Mouse (Mus musculus) retina, postnatal 7 days (tissue): ENCODE measurements at regions not wholly inside any gene's neighbourhood (a gene's known extent, or its start where the extent isn't known, plus 50 kb on each side); places are given as distances from the start of the nearest gene placed in this dataset.

Experiments
- DNase-seq: peaks from one replicate; pipeline ENCODE4 v3.0.0-alpha.2; 2012; ENCODE audit warnings: low read depth, low spot score

DNA sequence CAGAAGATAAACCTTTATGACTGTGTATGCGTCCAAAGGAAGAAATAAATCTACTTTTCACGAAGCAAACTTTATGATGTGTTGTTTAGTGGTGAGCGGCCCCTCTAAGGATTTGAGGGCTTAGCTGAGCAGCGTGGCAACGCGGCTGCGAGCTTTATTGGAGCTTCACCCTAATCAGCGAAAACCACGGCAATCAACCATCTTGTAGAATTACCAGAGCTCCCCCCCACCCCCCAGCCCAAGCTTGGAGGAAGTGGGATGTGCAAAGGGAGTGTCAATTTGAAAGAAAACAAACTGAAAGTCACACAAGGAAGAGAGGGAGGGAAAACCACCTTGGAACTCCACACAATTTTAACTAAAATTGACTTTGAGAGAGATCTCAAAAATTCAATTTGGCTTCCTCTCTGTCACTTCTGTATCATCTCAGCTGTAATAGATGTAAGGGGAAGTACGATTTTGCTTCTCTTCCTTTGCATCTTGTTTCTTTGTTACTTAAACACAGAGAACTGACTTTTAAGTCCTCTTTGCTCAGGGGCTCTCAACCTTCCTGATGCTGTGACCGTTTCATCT lies 229.1 kb upstream of the Satb1 start:
- no peak for DNase-seq

DNA sequence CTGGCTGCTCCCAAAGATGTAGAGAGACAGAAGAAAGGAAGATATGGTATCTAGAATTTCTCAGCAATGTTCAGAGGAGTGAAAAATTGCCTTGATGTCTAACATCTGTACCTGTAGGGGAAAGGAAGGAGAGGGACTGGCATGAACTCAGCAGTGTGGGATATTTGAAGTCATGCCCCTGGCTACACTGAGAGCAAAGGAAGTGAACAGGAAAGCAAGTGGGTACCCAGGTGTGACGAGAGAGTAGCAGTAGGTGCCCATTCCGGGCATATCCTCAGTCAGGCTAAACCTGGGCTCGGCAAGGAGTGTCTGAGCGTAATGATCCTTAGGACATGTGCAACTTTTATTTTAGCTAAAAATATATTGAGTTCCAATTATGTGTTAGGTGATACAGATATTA lies 203.4 kb upstream of the Satb1 start:
- no peak for DNase-seq

DNA sequence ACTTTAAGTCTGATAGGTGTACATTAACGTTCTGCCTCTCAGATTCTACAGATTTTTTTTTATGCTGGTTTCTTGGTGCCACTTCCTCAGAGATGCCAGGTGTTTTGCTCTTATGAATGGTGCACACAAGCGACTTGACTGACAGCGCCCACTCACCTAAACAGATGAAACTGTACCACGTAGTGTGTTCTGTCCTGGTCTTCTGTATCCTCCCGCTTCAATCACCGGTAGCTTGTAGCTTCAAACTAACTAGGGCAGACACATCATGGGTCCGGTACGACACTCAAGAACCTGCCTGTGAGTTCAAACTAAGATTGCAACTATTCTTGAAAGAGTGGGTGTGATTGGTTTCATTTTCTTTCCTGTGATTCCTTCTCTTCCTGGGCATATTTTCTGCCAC lies 198.0 kb upstream of the Satb1 start:
- no peak for DNase-seq

DNA sequence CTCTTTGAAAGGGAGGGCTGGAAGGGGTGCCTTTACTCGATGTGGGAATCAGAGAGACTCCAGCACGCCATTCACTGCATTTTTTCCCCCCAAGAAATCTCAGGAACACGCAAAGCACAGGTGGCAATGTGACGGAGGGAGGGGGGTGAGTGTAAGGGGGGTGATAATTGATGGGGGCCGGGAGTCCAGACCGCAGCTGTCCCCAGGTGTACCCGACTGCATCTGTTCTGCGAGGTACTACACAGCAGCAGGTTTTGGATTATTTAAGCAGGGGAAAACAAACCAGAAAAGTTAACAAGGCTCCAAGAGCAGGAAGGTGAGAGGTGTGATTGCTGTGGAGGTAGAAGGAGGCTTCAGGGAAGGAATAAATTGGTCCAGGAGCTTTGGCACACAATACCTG lies 153.8 kb upstream of the Satb1 start:
- DNase-seq, result no peak

DNA sequence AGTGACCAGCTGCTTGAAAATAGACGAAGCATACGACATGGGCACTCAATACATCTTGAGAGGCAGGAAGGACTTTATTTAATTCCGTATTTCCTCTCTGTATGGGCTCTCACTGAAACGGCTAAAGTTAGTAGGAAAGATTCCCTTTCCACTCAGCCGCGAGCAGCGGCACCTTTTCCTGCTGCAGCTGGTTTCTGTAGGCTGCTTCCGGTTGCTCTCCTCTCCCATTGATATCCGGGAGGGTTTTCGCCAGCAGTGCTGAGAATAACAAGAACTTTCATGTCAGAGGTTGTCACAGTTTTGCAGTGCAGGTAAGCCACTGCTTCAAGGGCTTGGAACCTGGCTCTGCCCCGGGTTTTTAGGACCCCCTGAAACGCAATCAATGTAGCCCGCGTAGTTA lies 153.1 kb upstream of the Satb1 start:
- DNase-seq, result no peak

DNA sequence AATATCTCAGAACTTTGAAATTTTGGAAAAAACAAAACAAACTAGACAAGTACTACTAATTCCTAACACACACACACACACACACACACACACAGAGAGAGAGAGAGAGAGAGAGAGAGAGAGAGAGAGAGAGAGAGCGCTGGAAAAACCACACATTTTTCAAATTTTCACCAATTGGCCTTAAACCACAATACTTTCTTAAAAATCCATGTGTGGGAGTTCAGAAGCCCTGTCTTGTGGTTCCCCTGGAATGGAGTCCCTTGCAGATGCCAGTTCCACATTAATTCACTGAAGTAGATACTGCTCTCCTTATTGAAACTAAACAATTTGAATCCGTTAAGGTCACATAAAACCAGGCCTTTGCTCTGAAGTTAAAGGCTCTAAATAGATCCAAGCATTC lies 146.0 kb upstream of the Satb1 start:
- no peak for DNase-seq

DNA sequence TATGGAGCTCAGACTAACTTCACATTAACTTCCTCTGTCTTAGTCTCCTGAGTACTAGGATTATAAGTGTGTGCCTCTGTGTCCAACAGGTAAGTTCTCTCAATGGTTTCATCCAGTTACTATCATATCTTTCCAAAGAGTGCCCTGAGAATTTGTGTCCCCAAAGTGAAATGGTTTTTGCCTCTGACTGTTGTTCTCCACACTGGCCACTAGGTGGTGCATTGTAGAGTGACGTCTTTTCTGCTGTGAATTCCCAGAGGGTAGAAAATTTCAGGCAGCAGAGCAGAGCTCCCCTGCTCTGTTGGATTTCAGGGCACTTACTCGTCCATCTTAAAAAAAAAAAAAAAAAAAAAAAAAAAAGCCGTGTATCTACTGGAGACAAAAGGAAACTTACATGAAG lies 138.4 kb upstream of the Satb1 start:
- no peak for DNase-seq

DNA sequence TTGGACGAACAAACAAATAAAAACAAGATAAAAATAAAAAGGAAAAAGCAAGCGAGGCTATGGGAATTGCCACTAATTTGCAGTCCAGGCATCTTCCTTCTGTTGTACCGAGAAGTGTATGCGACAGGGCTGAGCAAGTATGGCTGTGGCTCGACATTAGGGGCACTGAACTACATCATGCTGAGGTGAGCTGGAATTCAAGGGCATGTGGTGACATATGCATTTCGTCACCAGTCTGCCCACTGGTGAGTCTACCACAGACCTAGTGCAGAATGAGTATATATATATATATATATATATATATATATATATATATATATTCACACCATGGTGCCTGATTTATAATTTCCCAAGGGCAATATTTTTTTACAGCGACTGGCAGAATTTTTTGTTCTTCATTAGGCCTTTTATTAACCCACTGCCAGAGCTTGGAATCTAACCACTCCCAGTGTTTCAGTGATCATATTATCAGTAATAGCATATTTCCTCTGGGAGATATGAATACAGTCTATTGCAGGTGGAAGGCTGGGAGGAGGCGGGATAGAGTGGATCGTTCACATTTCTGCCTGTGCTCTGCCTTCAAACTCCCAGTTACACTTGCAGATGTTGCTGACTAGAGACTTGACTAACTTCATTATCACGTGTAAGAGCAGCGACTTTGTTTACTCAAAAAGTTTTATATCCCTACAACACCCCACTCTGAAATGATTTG lies 133.6 kb upstream of the Satb1 start:
- DNase-seq, result no peak

DNA sequence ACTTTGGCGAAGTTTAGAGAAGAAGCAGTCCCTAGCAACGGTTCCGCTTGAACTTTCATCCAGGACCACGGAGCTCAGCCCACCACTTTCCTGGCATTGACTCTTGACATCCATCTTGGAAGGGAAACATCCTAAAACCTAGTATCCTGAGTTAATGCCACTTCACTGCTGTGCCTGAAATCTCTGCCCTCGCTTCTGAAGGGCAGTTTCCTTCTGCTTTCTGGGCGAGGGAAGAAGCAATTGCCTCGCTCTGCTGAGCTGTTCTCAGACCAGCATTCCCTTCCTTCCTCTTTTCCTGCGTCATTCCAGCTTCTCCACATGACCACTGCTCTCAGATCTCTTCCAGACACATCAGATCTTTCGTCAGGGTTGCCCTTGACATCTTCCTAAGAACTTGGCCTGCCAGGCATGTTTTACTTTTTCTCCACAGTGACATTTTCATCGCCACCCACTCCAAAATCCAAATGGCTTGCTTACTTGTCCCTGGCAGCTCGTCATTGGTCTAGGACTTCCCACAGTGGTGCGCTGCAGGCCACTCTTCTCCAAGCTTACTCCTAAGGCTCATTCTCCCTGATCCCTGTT lies 129.5 kb upstream of the Satb1 start:
- DNase-seq, result no peak

DNA sequence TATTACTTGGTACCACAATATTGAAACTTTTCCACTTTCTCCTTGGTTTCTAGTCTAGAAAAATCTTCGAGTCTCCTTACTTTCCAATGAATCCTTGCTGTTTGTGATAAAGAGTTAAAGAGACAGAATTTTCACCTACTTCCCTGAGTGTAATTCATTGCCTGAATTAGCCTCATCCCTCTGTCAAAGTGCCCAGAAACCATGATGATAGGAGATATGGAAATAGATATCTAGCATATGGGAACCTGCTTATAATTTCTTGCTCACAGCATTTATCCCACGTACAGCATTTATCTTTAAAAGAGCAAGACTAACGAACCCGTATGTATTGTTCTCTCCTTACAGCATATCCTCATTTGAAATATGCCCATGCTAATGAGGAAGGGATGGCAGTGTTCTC lies 128.2 kb upstream of the Satb1 start:
- no peak for DNase-seq

DNA sequence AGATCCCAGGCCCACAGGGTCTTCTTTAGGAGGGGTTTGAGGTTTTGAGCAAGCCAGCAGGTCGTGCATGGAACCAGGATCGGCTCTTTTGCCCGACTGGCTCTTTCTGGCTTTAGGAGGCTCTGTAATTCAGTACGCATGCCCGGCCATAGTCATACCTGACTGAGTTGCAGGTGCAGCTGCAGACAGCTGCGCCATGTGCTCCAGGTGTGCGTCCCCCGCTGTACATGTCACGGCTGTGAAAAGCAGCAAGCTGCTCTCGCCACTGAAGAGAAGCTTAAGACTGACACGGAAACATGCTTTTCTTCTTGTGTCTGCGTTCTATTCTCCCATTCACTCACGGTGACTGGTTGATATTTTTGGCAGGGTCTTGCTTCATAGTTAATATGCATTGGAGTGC lies 123.2 kb upstream of the Satb1 start:
- DNase-seq, result no peak

DNA sequence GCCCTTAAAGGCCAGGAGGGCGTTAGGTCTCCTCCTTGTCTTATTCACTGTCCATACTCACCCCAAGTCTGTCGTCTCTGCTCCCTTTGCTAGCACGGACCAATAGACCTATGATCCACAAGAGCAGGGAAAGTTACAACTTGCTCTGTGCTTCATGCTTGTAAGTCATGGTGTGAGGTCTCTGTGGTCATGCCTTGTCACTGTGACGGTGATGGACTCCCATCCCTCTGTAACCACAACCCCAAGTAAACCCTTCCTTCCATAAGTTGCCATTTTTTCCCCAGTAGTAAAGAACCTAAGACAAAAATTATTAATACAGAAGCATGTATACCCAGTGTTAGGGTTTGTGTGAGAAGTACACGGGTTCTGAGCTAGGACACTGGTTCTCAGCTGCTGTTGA lies 104.6 kb upstream of the Satb1 start:
- no peak for DNase-seq

DNA sequence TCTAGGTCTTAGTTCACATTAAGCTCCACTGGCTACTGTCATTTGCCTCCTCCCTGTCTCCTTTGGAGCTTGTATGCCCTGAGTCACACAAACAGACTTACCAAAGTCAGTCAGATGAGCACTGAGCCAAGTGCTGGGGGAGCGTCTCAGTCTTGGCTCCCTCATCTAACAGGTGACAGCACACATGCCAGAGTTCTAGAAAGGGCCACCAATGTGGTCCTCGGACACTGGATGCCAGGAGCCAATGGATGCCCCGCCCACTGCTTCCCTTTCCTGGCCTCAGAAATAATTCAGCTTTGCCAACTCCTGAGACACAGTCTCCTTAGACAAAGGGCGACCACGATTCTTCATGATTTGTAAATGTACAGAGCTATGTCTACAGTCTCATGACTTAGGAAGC lies 103.0 kb upstream of the Satb1 start:
- DNase-seq, result no peak

DNA sequence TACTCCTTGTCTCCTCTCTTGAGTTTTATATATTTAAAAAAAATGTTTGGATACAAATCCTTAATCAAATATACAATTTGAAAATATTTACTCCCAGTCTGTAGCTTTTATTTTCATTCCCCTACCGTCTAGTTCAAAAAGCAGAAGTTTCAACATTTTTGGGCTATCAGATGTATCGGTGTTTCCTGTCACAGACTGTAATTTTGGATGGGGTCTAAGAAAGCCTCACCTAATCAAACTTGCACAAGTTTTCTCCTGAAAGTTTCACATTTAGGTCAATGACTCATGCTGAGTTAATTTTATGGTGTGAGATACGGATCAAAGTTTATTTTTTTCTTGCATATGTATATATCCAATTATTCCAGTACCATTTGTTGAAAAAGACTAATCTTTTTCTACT lies 93.3 kb upstream of the Satb1 start:
- no peak for DNase-seq

DNA sequence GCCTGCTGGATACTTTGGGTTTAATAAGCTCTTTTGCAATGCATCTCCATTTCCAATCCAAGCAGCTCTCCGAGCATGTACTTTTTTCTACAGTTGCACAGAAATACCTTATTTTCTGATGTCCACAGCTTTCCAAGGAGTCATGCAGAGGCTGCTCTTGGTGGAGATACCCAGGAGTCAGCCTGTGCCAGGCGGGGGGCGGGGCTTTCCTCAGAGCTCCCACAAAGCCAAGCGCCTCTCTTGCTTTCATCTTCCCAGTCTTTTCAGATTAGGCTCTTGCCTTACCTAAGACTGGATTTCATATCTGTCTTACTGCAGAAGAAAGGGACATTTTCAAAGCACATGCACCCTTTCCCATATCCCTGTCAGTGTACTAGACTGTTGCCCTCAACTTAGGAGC lies 73.9 kb upstream of the Satb1 start:
- DNase-seq, result no peak

DNA sequence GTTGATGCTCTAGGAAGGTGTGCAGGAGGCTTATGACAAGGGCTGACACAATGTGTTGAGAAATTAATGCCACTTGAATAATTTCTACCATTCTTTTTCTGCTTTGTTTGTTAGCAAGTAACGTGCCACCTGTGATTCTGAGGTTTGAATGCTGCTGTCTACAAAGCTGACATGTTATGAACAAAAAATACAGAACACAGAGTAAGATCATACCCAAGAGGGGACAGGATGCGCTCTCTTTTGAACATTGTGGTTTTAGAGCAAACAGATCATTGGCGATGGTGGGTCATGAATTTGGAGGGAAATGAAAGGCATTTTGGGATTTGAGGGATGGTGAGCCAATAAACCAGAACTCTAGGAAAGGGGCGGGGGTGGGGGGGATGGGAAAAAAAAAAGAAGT lies 73.3 kb upstream of the Satb1 start:
- no peak for DNase-seq

DNA sequence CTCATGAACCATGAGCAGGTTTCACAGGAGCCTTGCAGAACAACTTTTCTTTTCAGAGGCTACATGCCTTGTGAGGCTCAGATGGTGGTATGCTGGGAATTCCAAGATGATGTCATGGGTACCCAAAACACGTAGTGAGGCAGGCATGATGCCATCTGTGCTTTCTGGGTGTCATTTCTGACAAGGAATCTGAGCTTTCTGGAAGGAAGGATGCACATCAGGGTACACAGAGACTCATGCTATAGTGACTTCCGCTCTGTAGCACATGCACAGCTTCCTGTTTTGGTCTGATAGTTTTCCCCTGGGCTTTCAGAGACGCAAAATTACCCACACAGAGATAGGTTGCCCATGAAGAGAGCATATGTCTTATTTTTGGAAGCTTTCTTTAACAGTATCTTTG lies 70.8 kb upstream of the Satb1 start:
- DNase-seq, result no peak

DNA sequence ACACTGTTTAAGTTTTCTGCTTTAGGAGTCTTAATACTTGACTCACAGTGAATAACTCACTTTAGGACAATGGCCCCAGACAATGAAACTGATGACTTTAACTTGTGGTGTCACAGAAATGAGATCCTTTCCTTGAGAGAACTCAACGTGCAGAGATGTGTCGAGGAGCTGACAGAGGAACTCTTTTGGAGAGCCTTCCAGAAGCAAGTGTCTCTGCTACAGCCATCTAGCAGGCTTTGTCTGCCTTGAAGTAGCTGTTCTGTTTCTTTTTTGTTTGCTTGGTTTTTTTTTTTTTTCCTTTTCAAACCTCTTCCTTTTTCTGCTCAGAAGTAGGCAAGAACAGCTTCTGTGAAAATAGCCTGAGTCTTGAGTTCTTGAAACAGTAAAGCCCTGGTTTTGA lies 66.3 kb upstream of the Satb1 start:
- DNase-seq, result no peak

DNA sequence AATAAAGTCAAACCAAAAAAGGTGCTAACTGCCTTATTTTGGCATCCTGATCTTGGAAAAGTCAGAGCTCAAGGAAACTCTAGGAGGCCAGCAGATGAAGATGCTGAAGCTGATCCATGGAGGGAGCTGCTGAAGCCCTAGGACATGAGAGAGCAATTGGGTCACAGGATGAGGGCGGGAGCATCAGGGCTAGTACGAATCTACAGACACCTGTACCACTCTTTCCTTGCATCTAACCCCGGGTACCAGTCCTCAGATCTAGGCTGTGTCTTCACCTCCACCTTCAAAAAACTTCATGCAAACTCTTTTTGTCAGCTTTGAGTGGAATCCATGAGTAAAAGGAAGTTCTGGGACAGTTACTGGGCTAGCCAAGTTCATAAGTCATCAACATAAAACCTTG lies 63.1 kb upstream of the Satb1 start:
- no peak for DNase-seq

DNA sequence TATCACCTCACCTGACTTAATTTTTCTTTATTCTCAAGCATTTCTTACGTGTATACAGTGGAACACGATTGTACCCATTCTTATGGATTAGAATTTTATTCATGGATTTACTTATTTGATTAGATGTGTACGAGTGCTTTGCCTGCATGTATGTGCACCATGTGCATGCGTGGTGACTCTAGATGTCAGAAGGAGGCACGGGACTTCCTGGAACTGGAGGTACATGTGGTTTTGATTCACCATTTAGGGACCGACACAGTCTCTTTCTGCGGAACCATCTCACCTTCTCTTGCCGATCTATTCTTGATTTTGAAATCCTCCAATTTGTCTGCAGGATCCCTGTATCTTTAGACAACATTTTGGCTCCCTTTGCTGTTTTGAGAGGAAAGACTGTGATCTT lies 61.2 kb upstream of the Satb1 start:
- DNase-seq, result no peak

DNA sequence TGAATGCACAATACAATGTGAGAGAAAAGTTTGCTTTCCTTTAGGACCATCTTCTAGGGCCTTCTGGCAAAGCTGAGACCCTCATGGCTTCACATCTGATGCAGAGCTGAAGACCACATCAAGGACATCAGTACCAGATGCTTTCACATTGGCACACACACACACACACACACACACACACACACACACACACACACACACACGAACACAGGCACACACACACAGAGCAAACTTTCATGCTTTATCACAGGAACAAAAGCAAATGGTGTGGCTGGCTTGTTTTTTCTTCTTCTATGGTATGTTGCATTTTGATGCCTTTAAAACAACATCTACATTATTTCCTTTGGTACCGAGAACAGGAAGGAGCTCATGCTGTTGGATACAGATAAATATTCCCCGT lies 59.8 kb upstream of the Satb1 start:
- no peak for DNase-seq

DNA sequence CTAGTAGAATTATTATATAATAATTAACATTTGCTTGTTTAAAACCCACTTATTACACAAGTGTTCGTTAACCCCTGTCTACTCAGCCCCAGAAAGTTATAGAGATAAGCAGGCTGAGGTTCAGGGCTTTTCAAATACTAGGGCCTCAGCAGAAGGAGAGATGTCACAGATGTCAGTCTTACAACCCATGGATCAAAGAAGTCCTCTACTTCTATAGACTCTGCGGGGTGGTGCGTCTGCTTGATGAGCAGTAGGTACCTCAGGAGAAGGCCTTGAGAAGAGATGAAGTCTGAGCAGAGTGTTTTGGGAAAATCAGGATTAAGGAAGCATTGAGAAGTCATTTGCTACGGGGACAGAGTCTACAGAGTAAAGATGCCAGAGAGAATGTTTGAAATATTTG lies 59.1 kb upstream of the Satb1 start:
- DNase-seq, result no peak
